Mouse (Mus musculus) MEL (cell line): ENCODE results near the gene Wdr59.

ENCODE experiments used
- CTCF ChIP-seq, 3 experiments: IDR thresholded peaks in 2 of 3; conservative IDR thresholded peaks in 1 of 3; 2 replicates each; pipeline ENCODE4 v1.5.1; 2011 to 2012; ENCODE audit warnings: low read length in 3 of 3, low read depth in 2 of 3, mild to moderate bottlenecking in 2 of 3, improper control_type of control experiment in 1 of 3, inconsistent platforms in 1 of 3, mixed read lengths in 1 of 3, moderate library complexity in 1 of 3; ENCODE audit not compliant: control insufficient read depth in 1 of 3, insufficient read depth in 1 of 3, poor library complexity in 1 of 3, severe bottlenecking in 1 of 3
- E2F4 ChIP-seq: IDR thresholded peaks from 2 replicates; pipeline ENCODE4 v1.6.1; 2011; ENCODE audit warnings: low read depth, low read length, improper control_type of control experiment, borderline replicate concordance
- EP300 ChIP-seq, 2 experiments: IDR thresholded peaks; 2 replicates each; pipeline ENCODE4 v1.6.1; 2011; ENCODE audit warnings: improper control_type of control experiment in 2 of 2, low read length in 2 of 2, low read depth in 1 of 2, mild to moderate bottlenecking in 1 of 2
- GABPA ChIP-seq: IDR thresholded peaks from 2 replicates; pipeline ENCODE4 v1.6.1; 2012; ENCODE audit warnings: low read depth, mild to moderate bottlenecking, inconsistent platforms, low read length, improper control_type of control experiment, moderate library complexity
- GATA1 ChIP-seq: IDR thresholded peaks from 2 replicates; pipeline ENCODE4 v1.6.1; 2011; ENCODE audit warnings: low read depth, low read length, improper control_type of control experiment
- JUND ChIP-seq: IDR thresholded peaks from 2 replicates; pipeline ENCODE4 v1.6.1; 2011; ENCODE audit warnings: low read depth, mild to moderate bottlenecking, improper control_type of control experiment, low read length
- KAT2A ChIP-seq: conservative IDR thresholded peaks from 2 replicates; pipeline ENCODE4 v1.6.1; 2012; ENCODE audit warnings: low read depth, low read length, improper control_type of control experiment, inconsistent platforms
- MXI1 ChIP-seq: IDR thresholded peaks from 2 replicates; pipeline ENCODE4 v1.6.1; 2011; ENCODE audit warnings: mild to moderate bottlenecking, low read depth, low read length, improper control_type of control experiment
- POLR2A ChIP-seq, 2 experiments: IDR thresholded peaks; 2 replicates each; pipeline ENCODE4 v1.6.1; 2011 to 2012; ENCODE audit warnings: low read length in 2 of 2, mild to moderate bottlenecking in 2 of 2, control low read depth in 1 of 2, improper control_type of control experiment in 1 of 2, low read depth in 1 of 2, moderate library complexity in 1 of 2; ENCODE audit not compliant: control insufficient read depth in 1 of 2, insufficient read depth in 1 of 2, poor library complexity in 1 of 2
- RAD21 ChIP-seq: IDR thresholded peaks from 2 replicates; pipeline ENCODE4 v1.6.1; 2011; ENCODE audit warnings: mild to moderate bottlenecking, low read depth, low read length, improper control_type of control experiment
- TAL1 ChIP-seq: IDR thresholded peaks from 2 replicates; pipeline ENCODE4 v1.6.1; 2012; ENCODE audit warnings: mild to moderate bottlenecking, inconsistent platforms, low read length, moderate library complexity, mixed read lengths
- USF1 ChIP-seq: IDR thresholded peaks from 2 replicates; pipeline ENCODE4 v1.6.1; 2014; ENCODE audit warnings: low read depth, mild to moderate bottlenecking, inconsistent platforms, low read length, improper control_type of control experiment, moderate library complexity

GRCm38 (mm10) chr8:111563075-111563474 is 41.2 kb upstream of the Wdr59 start:
- TF ChIP-seq POLR2A (IDR thresholded peaks at IDR 0.05; ENCODE audit: control insufficient read depth in 1 of 2, insufficient read depth in 1 of 2, low read depth in 1 of 2, low read length in 2 of 2, poor library complexity in 1 of 2) = no peak
- TF ChIP-seq CTCF (IDR thresholded peaks at IDR 0.05 in 2 of 3, conservative IDR thresholded peaks at IDR 0.05 in 1 of 3; ENCODE audit: control insufficient read depth in 1 of 3, insufficient read depth in 1 of 3, low read depth in 2 of 3, low read length in 3 of 3, poor library complexity in 1 of 3, severe bottlenecking in 1 of 3) = no peak
- TF ChIP-seq KAT2A = no peak
- TF ChIP-seq MXI1 = no peak
- no peak for TF ChIP-seq USF1
- no peak for TF ChIP-seq TAL1
- peak; percentile 28 to 44; a peak in 1 of 4 replicates for TF ChIP-seq EP300 (IDR thresholded peaks at IDR 0.05; ENCODE audit: low read depth in 1 of 2, low read length in 2 of 2)
- TF ChIP-seq E2F4 = no peak
- TF ChIP-seq JUND = no peak
- no peak for TF ChIP-seq GABPA
- TF ChIP-seq RAD21 = no peak
- peak; percentile 65 for TF ChIP-seq GATA1
